In genomic region chr10:81177958-81178712, GRCm38 (mm10) we compare ENCODE assay signal across 8 mouse cellular contexts. TPM values are rescaled to one million over a fixed set of nuclear protein-coding genes. Genes with fewer than 3 reads are reported as not detected.
DNase-seq lines count a peak whose midpoint lies in the region; ATAC-seq and TF ChIP-seq lines count a peak whose summit lies in the region.

No protein-coding gene starts in this region.

- DNase-seq in lung, embryonic 14.5 days, result no peak
- DNase-seq in lung, postnatal 36 days, result no peak
- no peak for DNase-seq in adrenal gland, postnatal 25 days
- DNase-seq in layer of hippocampus, postnatal 36 days, result no peak
- no peak for DNase-seq in kidney, postnatal 36 days

- H3K4me1 ChIP-seq in lung, embryonic 14.5 days (ENCODE audit: insufficient read depth), result peaks cover 5% of the 10 kb centered on the region
- peaks cover 56% of the 10 kb centered on the region for H3K4me1 ChIP-seq in embryonic facial prominence, embryonic 15.5 days
- H3K4me1 ChIP-seq in hindbrain, embryonic 16.5 days (ENCODE audit: control insufficient read depth, insufficient read depth, low read depth, low read length), result peaks cover 46% of the 10 kb centered on the region
- peaks cover 50% of the 10 kb centered on the region for H3K4me1 ChIP-seq in neural tube, embryonic 12.5 days

- peak overlapping the region; percentile 94; the same call in 1 of the 2 replicates for H3K27ac ChIP-seq in lung, embryonic 14.5 days (ENCODE audit: low read depth)
- H3K27ac ChIP-seq in embryonic facial prominence, embryonic 15.5 days (replicated peaks), result peak overlapping the region; percentile 93; the same call in 1 of the 2 replicates
- H3K27ac ChIP-seq in hindbrain, embryonic 16.5 days (ENCODE audit: low read depth, low read length), result no peak overlapping the region; the same call in 1 of the 2 replicates
- H3K27ac ChIP-seq in neural tube, embryonic 12.5 days, result no peak overlapping the region

- no peaks in the 10 kb centered on the region for H3K27me3 ChIP-seq in lung, embryonic 14.5 days (ENCODE audit: insufficient read depth, low read length)
- H3K27me3 ChIP-seq in embryonic facial prominence, embryonic 15.5 days, result no peaks in the 10 kb centered on the region
- H3K27me3 ChIP-seq in hindbrain, embryonic 16.5 days (replicated peaks; ENCODE audit: control insufficient read depth, insufficient read depth, low read length), result no peaks in the 10 kb centered on the region
- H3K27me3 ChIP-seq in neural tube, embryonic 12.5 days (replicated peaks), result no peaks in the 10 kb centered on the region

- no peak for ATAC-seq in lung, embryonic 14.5 days (ENCODE audit: insufficient read depth)
- no peak for ATAC-seq in embryonic facial prominence, embryonic 15.5 days (ENCODE audit: insufficient number of reproducible peaks, low FRiP score, low TSS enrichment, low read depth)
- no peak for ATAC-seq in hindbrain, embryonic 16.5 days
- no peak for ATAC-seq in neural tube, embryonic 12.5 days (ENCODE audit: low FRiP score, low read depth)

- no peaks in the 10 kb centered on the region for H3K9me3 ChIP-seq in lung, embryonic 14.5 days (ENCODE audit: low read depth, low read length)
- no peaks in the 10 kb centered on the region for H3K9me3 ChIP-seq in embryonic facial prominence, embryonic 15.5 days (replicated peaks)
- H3K9me3 ChIP-seq in hindbrain, embryonic 16.5 days (ENCODE audit: control insufficient read depth, low read length), result no peaks in the 10 kb centered on the region
- H3K9me3 ChIP-seq in neural tube, embryonic 12.5 days, result no peaks in the 10 kb centered on the region

- no peak for TF ChIP-seq CTCF in lung, embryonic 14.5 days (IDR thresholded peaks at IDR 0.05; ENCODE audit: low read depth)

- 54% methylated on average over 14 of the region's 14 CpGs for WGBS in lung, embryonic 14.5 days
- 56% methylated on average over 14 of the region's 14 CpGs for WGBS in embryonic facial prominence, embryonic 15.5 days
- WGBS in hindbrain, embryonic 16.5 days, result 71% methylated on average over 14 of the region's 14 CpGs
- WGBS in neural tube, embryonic 12.5 days, result 70% methylated on average over 14 of the region's 14 CpGs

- H3K9ac ChIP-seq in lung, embryonic 14.5 days, result peak overlapping the region; percentile 99
- H3K9ac ChIP-seq in embryonic facial prominence, embryonic 15.5 days, result peak overlapping the region; percentile 97
- peak overlapping the region; percentile 76 for H3K9ac ChIP-seq in hindbrain, embryonic 16.5 days (ENCODE audit: low read depth, low read length)
- H3K9ac ChIP-seq in neural tube, embryonic 12.5 days, result peak overlapping the region; percentile 93

- H3K4me2 ChIP-seq in lung, embryonic 14.5 days, result peak overlapping the region; percentile 89
- peak overlapping the region; percentile 71 for H3K4me2 ChIP-seq in embryonic facial prominence, embryonic 15.5 days (replicated peaks)
- H3K4me2 ChIP-seq in hindbrain, embryonic 16.5 days (ENCODE audit: low read length), result peak overlapping the region; percentile 96
- H3K4me2 ChIP-seq in neural tube, embryonic 12.5 days (replicated peaks), result peak overlapping the region; percentile 99

- H3K36me3 ChIP-seq in lung, embryonic 14.5 days (ENCODE audit: insufficient read depth), result peaks cover 56% of the 10 kb centered on the region
- peaks cover 50% of the 10 kb centered on the region for H3K36me3 ChIP-seq in embryonic facial prominence, embryonic 15.5 days
- peaks cover 49% of the 10 kb centered on the region for H3K36me3 ChIP-seq in hindbrain, embryonic 16.5 days (ENCODE audit: control insufficient read depth, insufficient read depth, low read length)
- peaks cover 53% of the 10 kb centered on the region for H3K36me3 ChIP-seq in neural tube, embryonic 12.5 days

- peak overlapping the region; percentile 99 for H3K4me3 ChIP-seq in lung, embryonic 14.5 days (ENCODE audit: low read depth, low read length)
- H3K4me3 ChIP-seq in embryonic facial prominence, embryonic 15.5 days (replicated peaks), result peak overlapping the region; percentile 97
- peak overlapping the region; percentile 55 for H3K4me3 ChIP-seq in hindbrain, embryonic 16.5 days (ENCODE audit: low read length)
- peak overlapping the region; percentile 85 for H3K4me3 ChIP-seq in neural tube, embryonic 12.5 days

RNA-seq across cellular contexts. Expression of gene Eef2, which starts 1.7 kb away (rescaled TPM):
- polyA plus RNA-seq in lung, embryonic 14.5 days (2014; fragmentation: Nextera tagmentation; extraction: Ambion mirVana), result 481 and 493 TPM in 2 replicates
- 654 and 688 TPM in 2 replicates for polyA plus RNA-seq in embryonic facial prominence, embryonic 15.5 days (2015; fragmentation: Nextera tagmentation; extraction: Ambion mirVana)
- polyA plus RNA-seq in hindbrain, embryonic 16.5 days (2015; fragmentation: Nextera tagmentation; extraction: Ambion mirVana), result 525 and 551 TPM in 2 replicates
- polyA plus RNA-seq in neural tube, embryonic 12.5 days (2016; fragmentation: Nextera tagmentation; extraction: Ambion mirVana), result 515 and 520 TPM in 2 replicates
- total RNA-seq in adrenal gland, postnatal 25 days (2021), result 1,495 and 1,572 TPM in 2 replicates
- 100 to 1,000 TPM; 868 to 892 TPM for total RNA-seq in layer of hippocampus, postnatal 36 days (2021)

RNA-seq across cellular contexts. Expression of gene Dapk3, which starts 4.7 kb away (rescaled TPM):
- polyA plus RNA-seq in lung, embryonic 14.5 days (2014; fragmentation: Nextera tagmentation; extraction: Ambion mirVana), result 52.6 and 55.8 TPM in 2 replicates
- polyA plus RNA-seq in embryonic facial prominence, embryonic 15.5 days (2015; fragmentation: Nextera tagmentation; extraction: Ambion mirVana), result 65.4 and 67.7 TPM in 2 replicates
- 49.0 and 58.7 TPM in 2 replicates for polyA plus RNA-seq in hindbrain, embryonic 16.5 days (2015; fragmentation: Nextera tagmentation; extraction: Ambion mirVana)
- polyA plus RNA-seq in neural tube, embryonic 12.5 days (2016; fragmentation: Nextera tagmentation; extraction: Ambion mirVana), result 87.7 and 88.4 TPM in 2 replicates
- 70.8 and 76.5 TPM in 2 replicates for total RNA-seq in adrenal gland, postnatal 25 days (2021)
- 10 to 100 TPM; 65.6 to 77.8 TPM for total RNA-seq in layer of hippocampus, postnatal 36 days (2021)

RNA-seq across cellular contexts. Expression of gene 4930442H23Rik, which starts 5.5 kb away (rescaled TPM):
- polyA plus RNA-seq in lung, embryonic 14.5 days (2014; fragmentation: Nextera tagmentation; extraction: Ambion mirVana), result not detected in 2 replicates
- 0.13 and 0.21 TPM in 2 replicates for polyA plus RNA-seq in embryonic facial prominence, embryonic 15.5 days (2015; fragmentation: Nextera tagmentation; extraction: Ambion mirVana)
- polyA plus RNA-seq in hindbrain, embryonic 16.5 days (2015; fragmentation: Nextera tagmentation; extraction: Ambion mirVana), result not detected in 2 replicates
- not detected in 2 replicates for polyA plus RNA-seq in neural tube, embryonic 12.5 days (2016; fragmentation: Nextera tagmentation; extraction: Ambion mirVana)
- total RNA-seq in adrenal gland, postnatal 25 days (2021), result not detected in 2 replicates
- total RNA-seq in layer of hippocampus, postnatal 36 days (2021), result not detected

RNA-seq across cellular contexts. Expression of gene Pias4, which starts 10.4 kb away (rescaled TPM):
- 38.7 and 47.9 TPM in 2 replicates for polyA plus RNA-seq in lung, embryonic 14.5 days (2014; fragmentation: Nextera tagmentation; extraction: Ambion mirVana)
- polyA plus RNA-seq in embryonic facial prominence, embryonic 15.5 days (2015; fragmentation: Nextera tagmentation; extraction: Ambion mirVana), result 52.0 and 52.7 TPM in 2 replicates
- polyA plus RNA-seq in hindbrain, embryonic 16.5 days (2015; fragmentation: Nextera tagmentation; extraction: Ambion mirVana), result 47.1 and 56.9 TPM in 2 replicates
- polyA plus RNA-seq in neural tube, embryonic 12.5 days (2016; fragmentation: Nextera tagmentation; extraction: Ambion mirVana), result 67.6 and 70.6 TPM in 2 replicates
- 33.1 and 36.9 TPM in 2 replicates for total RNA-seq in adrenal gland, postnatal 25 days (2021)
- 10 to 100 TPM; 26.2 to 29.8 TPM for total RNA-seq in layer of hippocampus, postnatal 36 days (2021)

RNA-seq across cellular contexts. Expression of gene Nmrk2, which starts 23.7 kb away (rescaled TPM):
- 0.23 TPM in 1 of 2 replicates, not detected in the other for polyA plus RNA-seq in lung, embryonic 14.5 days (2014; fragmentation: Nextera tagmentation; extraction: Ambion mirVana)
- polyA plus RNA-seq in embryonic facial prominence, embryonic 15.5 days (2015; fragmentation: Nextera tagmentation; extraction: Ambion mirVana), result 0.36 and 0.54 TPM in 2 replicates
- polyA plus RNA-seq in hindbrain, embryonic 16.5 days (2015; fragmentation: Nextera tagmentation; extraction: Ambion mirVana), result 0.09 and 0.24 TPM in 2 replicates
- 0.14 TPM in 1 of 2 replicates, not detected in the other for polyA plus RNA-seq in neural tube, embryonic 12.5 days (2016; fragmentation: Nextera tagmentation; extraction: Ambion mirVana)
- not detected in 2 replicates for total RNA-seq in adrenal gland, postnatal 25 days (2021)
- under 1 TPM; 0.20 to 0.25 TPM for total RNA-seq in layer of hippocampus, postnatal 36 days (2021)

Comparison
In these comparisons a context has a peak if more than half of its experiments do, and no peak if none do; other contexts are left out.
1. H3K27ac ChIP-seq: peak in lung, embryonic 14.5 days (single experiment) and embryonic facial prominence, embryonic 15.5 days (single experiment); none in hindbrain, embryonic 16.5 days (single experiment) and neural tube, embryonic 12.5 days (single experiment).
2. Peak in every context shown above with its lines, with median percentiles within 50 percentile points of each other: H3K4me2 ChIP-seq, H3K4me3 ChIP-seq and H3K9ac ChIP-seq.